30 mouse cellular contexts compared by ENCODE assay signal in the genomic region with DNA sequence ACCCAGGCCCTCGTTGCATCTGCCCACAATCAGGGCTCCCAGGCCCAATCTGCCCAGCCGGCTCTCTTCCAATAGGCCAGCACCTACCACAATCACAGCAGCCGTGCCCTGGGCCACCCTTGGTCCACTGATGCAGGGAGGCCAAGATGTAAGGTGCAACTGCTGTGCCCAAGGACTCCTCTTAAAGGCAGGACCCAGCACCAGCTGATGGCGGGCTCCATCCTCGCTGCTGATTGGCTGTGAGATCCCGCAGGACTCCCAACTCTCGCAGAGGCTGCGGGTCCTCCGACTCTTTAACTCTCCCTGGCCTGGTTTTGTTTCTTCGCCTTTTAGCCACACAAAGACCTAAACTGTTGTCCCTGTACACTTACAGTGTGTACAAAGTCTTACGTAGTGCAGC. TPM values are rescaled to one million over a fixed set of nuclear protein-coding genes. Genes with fewer than 3 reads are reported as not detected.
"Had no signal": no experiment of that assay in that cellular context is flagged by ENCODE, and none has a peak within 500 bp of the region (broad histone marks: within the 10 kb centered on the region; RNA-seq: fewer than 3 reads in every experiment).

A gene (minus strand): TSS at position 225 of the 400 bp plus-strand sequence.

- H3K27ac ChIP-seq: kidney, postnatal 0 days; left cerebral cortex, adult 2 months; liver, embryonic 13.5 days; neural tube, embryonic 12.5 days; neural tube, embryonic 15.5 days; stomach, embryonic 15.5 days had no signal

- H3K4me3 ChIP-seq: left cerebral cortex, adult 2 months; liver, embryonic 13.5 days; neural tube, embryonic 12.5 days; neural tube, embryonic 15.5 days; stomach, embryonic 15.5 days had no signal

- DNase-seq: kidney, adult 2 months; kidney, postnatal 36 days; layer of hippocampus, postnatal 36 days; liver, embryonic 13.5 days; lung, adult 2 months; lung, postnatal 14 days; lung, postnatal 4 days; midbrain, embryonic 14.5 days; retina, postnatal 1 day; right cerebral cortex, postnatal 25 days; spleen, adult 18-20 months; thymus, postnatal 25 days had no signal

- H3K27me3 ChIP-seq: liver, embryonic 13.5 days; neural tube, embryonic 12.5 days; neural tube, embryonic 15.5 days; stomach, embryonic 15.5 days had no signal

- H3K9me3 ChIP-seq: liver, embryonic 13.5 days; neural tube, embryonic 12.5 days; neural tube, embryonic 15.5 days; stomach, embryonic 15.5 days had no signal

- H3K4me1 ChIP-seq: liver, embryonic 13.5 days; neural tube, embryonic 12.5 days; neural tube, embryonic 15.5 days; stomach, embryonic 15.5 days had no signal

- ATAC-seq: intestine, embryonic 16.5 days had no signal

- H3K4me2 ChIP-seq: liver, embryonic 13.5 days; midbrain, embryonic 11.5 days; neural tube, embryonic 12.5 days; neural tube, embryonic 15.5 days; stomach, embryonic 15.5 days had no signal

- H3K36me3 ChIP-seq: liver, embryonic 13.5 days; neural tube, embryonic 12.5 days; neural tube, embryonic 15.5 days; stomach, embryonic 15.5 days had no signal

- H3K9ac ChIP-seq: liver, embryonic 13.5 days; neural tube, embryonic 12.5 days; neural tube, embryonic 15.5 days; stomach, embryonic 15.5 days had no signal

RNA-seq across cellular contexts. Expression of the gene that starts here (rescaled TPM):
- total RNA-seq: layer of hippocampus, adult 8-10 months; layer of hippocampus, postnatal 36 days; left cerebral cortex, adult 2 months; left cerebral cortex, postnatal 10 days; left cerebral cortex, postnatal 36 days; liver, adult 2 months; megakaryocyte progenitor cell, adult 5-6 weeks; midbrain, postnatal 0 days had no signal
- polyA plus RNA-seq: intestine, embryonic 16.5 days; kidney, adult 2 months; kidney, embryonic 14.5 days; limb, embryonic 11.5 days; liver, adult 2 months; liver, embryonic 13.5 days; liver, embryonic 16.5 days; lung, adult 2 months; lung, embryonic 16.5 days; midbrain, embryonic 11.5 days; midbrain, embryonic 14.5 days; neural tube, embryonic 12.5 days; stomach, embryonic 15.5 days; thymus, postnatal 0 days had no signal
